ENCODE assay signal across 8 mouse cellular contexts in the genomic region with DNA sequence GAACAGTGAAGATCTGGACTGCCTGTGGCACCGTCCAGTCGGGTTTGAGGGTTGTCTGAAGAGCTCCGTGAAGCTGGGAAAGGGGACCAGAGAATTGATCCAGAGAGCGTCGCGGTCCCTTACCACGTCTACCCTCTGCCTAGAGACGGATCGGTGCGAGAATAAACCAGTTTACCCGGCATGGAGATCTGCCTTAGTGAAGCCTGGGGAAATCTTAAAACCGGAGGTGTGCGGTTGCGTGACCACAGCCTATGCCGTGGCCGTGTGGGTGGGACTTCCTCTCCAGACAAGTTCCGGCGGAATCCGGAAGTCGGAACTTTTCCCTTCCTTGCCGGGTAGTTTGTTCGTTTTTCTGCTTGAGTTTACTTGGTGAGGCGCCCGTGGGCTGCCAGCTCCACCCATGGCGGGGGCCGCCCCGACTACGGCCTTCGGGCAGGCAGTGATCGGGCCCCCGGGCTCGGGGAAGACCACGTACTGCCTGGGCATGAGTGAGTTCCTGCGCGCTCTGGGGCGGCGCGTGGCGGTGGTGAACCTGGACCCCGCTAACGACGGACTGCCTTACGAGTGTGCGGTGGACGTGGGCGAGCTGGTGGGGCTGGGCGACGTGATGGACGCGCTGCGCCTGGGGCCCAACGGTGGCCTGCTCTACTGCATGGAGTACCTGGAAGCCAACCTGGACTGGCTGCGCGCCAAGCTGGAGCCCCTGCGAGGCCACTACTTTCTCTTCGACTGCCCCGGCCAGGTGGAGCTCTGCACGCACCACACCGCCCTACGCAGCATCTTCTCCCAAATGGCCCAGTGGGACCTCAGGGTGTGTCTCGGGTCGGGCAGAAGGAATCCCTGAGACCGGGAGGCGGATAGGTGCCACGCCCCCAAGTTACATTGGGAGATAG. TPM values are rescaled to one million over a fixed set of nuclear protein-coding genes. Genes with fewer than 3 reads are reported as not detected.
A peak's percentile ranks its signal among the peaks of the same experiment; 100 is the strongest.
DNase-seq lines count a peak whose midpoint lies in the region; ATAC-seq and TF ChIP-seq lines count a peak whose summit lies in the region.

TSS of gene Gpn2 (plus strand) at position 304 of the 893 bp plus-strand sequence.

- peaks cover 8% of the 10 kb centered on the region for H3K4me1 ChIP-seq in hindbrain, embryonic 11.5 days (replicated peaks; ENCODE audit: control insufficient read depth, insufficient read depth, low read length)
- H3K4me1 ChIP-seq in lung, postnatal 0 days (ENCODE audit: insufficient read depth, low read depth, low read length), result no peaks in the 10 kb centered on the region; the same call in 1 of the 2 replicates

- H3K36me3 ChIP-seq in hindbrain, embryonic 11.5 days (ENCODE audit: control insufficient read depth, insufficient read depth, low read length), result 0 out of 2 replicates have a peak, but pooled peaks cover 5% of the 10 kb centered on the region
- peaks cover 25% of the 10 kb centered on the region; the same call in 1 of the 2 replicates for H3K36me3 ChIP-seq in lung, postnatal 0 days (ENCODE audit: insufficient read depth, low read length)

- TF ChIP-seq CTCF in lung, postnatal 0 days (IDR thresholded peaks at IDR 0.05), result no peak

- H3K27me3 ChIP-seq in hindbrain, embryonic 11.5 days (ENCODE audit: control insufficient read depth, insufficient read depth, low read length), result no peaks in the 10 kb centered on the region
- H3K27me3 ChIP-seq in lung, postnatal 0 days (replicated peaks; ENCODE audit: insufficient read depth, low read length), result no peaks in the 10 kb centered on the region

- TF ChIP-seq EP300 in lung, postnatal 0 days (IDR thresholded peaks at IDR 0.05), result no peak

- H3K9ac ChIP-seq in hindbrain, embryonic 11.5 days (ENCODE audit: low read depth, low read length), result peak within 1 kb of the TSS; percentile 93
- H3K9ac ChIP-seq in lung, postnatal 0 days (replicated peaks; ENCODE audit: low read depth), result peak within 1 kb of the TSS; percentile 80

- WGBS in hindbrain, embryonic 11.5 days, result 2% methylated on average over 60 of the region's 65 CpGs
- 1% methylated on average over 64 of the region's 65 CpGs for WGBS in lung, postnatal 0 days

- peak; percentile 87 for DNase-seq in NIH3T3 (ENCODE audit: low read depth)
- peak; percentile 72 for DNase-seq in cerebellum, adult 9-10 months
- peak; percentile 64 to 89 for DNase-seq in frontal cortex, adult 2 months (ENCODE audit: extremely low spot score in 1 of 2, low spot score in 1 of 2)
- DNase-seq in hindbrain, embryonic 11.5 days (ENCODE audit: low spot score), result peak; percentile 84
- peak; percentile 70 to 81 for DNase-seq in layer of hippocampus, postnatal 10 days (ENCODE audit: low spot score in 2 of 2)
- peak; percentile 96 for DNase-seq in lung, postnatal 0 days (ENCODE audit: low spot score)
- peak; percentile 52 for DNase-seq in ovary, postnatal 14 days (ENCODE audit: low spot score)
- DNase-seq in thymus, postnatal 10 days (ENCODE audit: low spot score in 2 of 2), result peak; percentile 72 to 83

- no peaks in the 10 kb centered on the region for H3K9me3 ChIP-seq in hindbrain, embryonic 11.5 days (ENCODE audit: control insufficient read depth, low read length)
- no peaks in the 10 kb centered on the region for H3K9me3 ChIP-seq in lung, postnatal 0 days (ENCODE audit: low read length)

- H3K4me3 ChIP-seq in hindbrain, embryonic 11.5 days (ENCODE audit: low read depth, low read length), result peak within 1 kb of the TSS; percentile 92
- H3K4me3 ChIP-seq in lung, postnatal 0 days (ENCODE audit: low read depth, low read length), result peak within 1 kb of the TSS; percentile 80

- peak; percentile 80 for ATAC-seq in hindbrain, embryonic 11.5 days (ENCODE audit: low FRiP score)
- peak; percentile 95 for ATAC-seq in lung, postnatal 0 days

- peak within 1 kb of the TSS; percentile 98 for H3K4me2 ChIP-seq in hindbrain, embryonic 11.5 days (replicated peaks; ENCODE audit: low read depth, low read length)
- peak within 1 kb of the TSS; percentile 100 for H3K4me2 ChIP-seq in lung, postnatal 0 days (replicated peaks; ENCODE audit: low read depth, low read length)

- H3K27ac ChIP-seq in hindbrain, embryonic 11.5 days (ENCODE audit: low read depth, low read length), result peak within 1 kb of the TSS; percentile 65
- peak within 1 kb of the TSS; percentile 67 for H3K27ac ChIP-seq in lung, postnatal 0 days (ENCODE audit: low read length)

RNA-seq across cellular contexts. Expression of gene Gpn2, which starts in this region (rescaled TPM):
- 18.9 and 22.4 TPM in 2 replicates for polyA plus RNA-seq in frontal cortex, adult 2 months (2012; rRNA removed)
- 25.9 and 29.3 TPM in 2 replicates for polyA plus RNA-seq in hindbrain, embryonic 11.5 days (2014; fragmentation: Nextera tagmentation; extraction: Ambion mirVana)
- 10 to 100 TPM; 12.4 to 14.8 TPM for total RNA-seq in layer of hippocampus, postnatal 10 days (2021)
- 15.8 and 17.6 TPM in 2 replicates for polyA plus RNA-seq in lung, postnatal 0 days (2015; fragmentation: Nextera tagmentation; extraction: Ambion mirVana)

Comparison
In these comparisons a context has a peak if more than half of its experiments do, and no peak if none do; other contexts are left out.
1. Peak in every context shown above with its lines: DNase-seq, ATAC-seq, H3K4me3 ChIP-seq and H3K27ac ChIP-seq.